Mouse (Mus musculus) embryonic stem cell, embryonic (primary cell): ENCODE results near the gene Wnt10a.

Source experiments
- CTCF ChIA-PET, 4 experiments: fragments of 300-600 bp in 2 of 4; fragments of 350-600 bp in 2 of 4; sonication (Branson Sonifier 250); formaldehyde crosslinking; loops; one replicate each; lab custom pipeline; 2022; ENCODE audit warnings: inconsistent platforms in 2 of 4; lab: Charles Lee
- POLR2A ChIA-PET, 4 experiments: fragments of 300-600 bp in 2 of 4; fragments of 350-600 bp in 2 of 4; sonication (Branson Sonifier 250); formaldehyde crosslinking; loops; one replicate each; lab custom pipeline; 2022; ENCODE audit warnings: antibody characterized with exemption in 4 of 4, inconsistent platforms in 1 of 4; lab: Charles Lee

Gene Wnt10a

DNA sequence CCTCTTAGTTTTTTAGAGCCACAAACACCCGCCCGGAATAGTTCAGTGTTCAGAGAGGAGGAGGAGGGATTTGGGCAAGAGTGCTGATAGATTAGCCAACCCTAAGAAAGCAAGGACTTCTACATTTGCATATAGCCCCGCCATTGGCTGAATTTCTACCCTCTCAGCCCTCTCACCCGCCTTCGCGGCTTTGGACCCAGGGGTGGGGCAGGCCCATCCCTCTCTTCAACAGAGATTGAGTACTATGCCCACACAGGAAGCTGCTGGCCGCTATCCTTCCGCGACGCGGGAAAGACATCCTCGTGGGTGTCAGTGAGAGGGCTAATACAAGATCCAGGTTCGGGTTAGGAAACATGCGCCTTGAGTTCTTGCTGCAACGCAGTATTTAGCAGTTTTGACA lies 18.2 kb upstream of the Wnt10a start:
- ChIA-PET CTCF (interaction anchor here (0.5 to 6.6 kb wide), 14 partner anchors 11 to 1900 kb away, joined by 3 to 74 read pairs (median 4); no protein-coding TSS in a partner anchor), POLR2A (interaction anchor here in 3 of 4 experiments (0.6 to 2.8 kb wide), 10 partner anchors 11 to 456 kb away, joined by 3 to 9 read pairs (median 4); partner anchors contain the start of genes Prkag3 (in 1 of the 3) and Wnt10a (in 1 of the 3))

- POLR2A ChIA-PET = interaction anchor here in 1 of 4 experiments (2.8 kb wide), 1 partner anchor 10 kb away, joined by 9 read pairs; no protein-coding TSS in a partner anchor
- CTCF ChIA-PET = interaction anchor here in 3 of 4 experiments (0.8 to 6.6 kb wide), 6 partner anchors 10 to 29 kb away, joined by 3 to 74 read pairs (median 4); no protein-coding TSS in a partner anchor
Measured at GRCm38 (mm10) chr1:74774062-74774461, 17.3 kb upstream of the Wnt10a start.

DNA sequence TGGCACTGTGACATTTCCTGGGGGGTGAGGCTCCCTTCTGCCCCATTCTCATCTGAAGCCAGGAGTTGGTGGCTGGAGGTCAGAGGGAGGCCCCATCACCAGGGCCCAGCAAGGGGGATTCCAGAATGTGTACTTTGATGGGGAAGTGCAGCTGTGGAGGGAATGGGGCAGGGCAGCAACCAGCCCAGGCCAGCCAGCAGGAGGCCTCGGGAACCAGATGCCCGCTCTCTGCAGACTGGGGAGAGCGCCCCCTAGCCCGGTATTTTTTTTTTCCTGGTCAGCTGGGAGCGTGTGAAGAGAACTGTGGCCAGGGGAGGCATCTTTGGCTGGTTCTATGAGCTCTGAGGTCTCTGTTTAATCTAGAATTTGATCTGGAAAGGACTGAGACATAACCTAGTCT lies 15.5 kb upstream of the Wnt10a start:
- ChIA-PET POLR2A (interaction anchor here (0.6 to 1.3 kb wide), 7 partner anchors 9 to 725 kb away, joined by 3 to 4 read pairs (median 3); partner anchors contain the start of gene Zfand2b (in 1 of the 4)), CTCF (interaction anchor here (0.6 to 6.6 kb wide), 32 partner anchors 8 to 823 kb away, joined by 3 to 74 read pairs (median 3); partner anchors contain the start of genes Bcs1l (in 1 of the 4), Cdk5r2 (in 1 of the 4) and Zfp142 (in 1 of the 4))

- CTCF ChIA-PET = interaction anchor here (0.5 to 1.4 kb wide), 6 partner anchors 9 to 497 kb away, joined by 3 to 8 read pairs (median 5); no protein-coding TSS in a partner anchor
- POLR2A ChIA-PET = interaction anchor here in 2 of 4 experiments (0.6 to 1.5 kb wide), 4 partner anchors 11 to 1110 kb away, joined by 3 to 5 read pairs (median 4); partner anchors contain the start of gene Gmppa (in 1 of the 2)
Measured at GRCm38 (mm10) chr1:74778934-74779486, 12.3 kb upstream of the Wnt10a start.

GRCm38 (mm10) chr1:74782045-74782444 lies 9.3 kb upstream of the Wnt10a start:
- ChIA-PET POLR2A (interaction anchor here in 1 of 4 experiments (1.3 to 2.9 kb wide), 3 partner anchors 10 to 18 kb away, joined by 3 to 11 read pairs (median 7); partner anchors contain the start of gene Wnt6), CTCF (interaction anchor here in 3 of 4 experiments (0.7 to 9.2 kb wide), 3 partner anchors 10 to 25 kb away, joined by 4 to 184 read pairs (median 16); partner anchors contain the start of gene Wnt6 (in 1 of the 3))

- POLR2A ChIA-PET = interaction anchor here in 3 of 4 experiments (0.6 to 2.9 kb wide), 8 partner anchors 10 to 271 kb away, joined by 3 to 11 read pairs (median 6); partner anchors contain the start of gene Wnt6 (in 1 of the 3)
- CTCF ChIA-PET = interaction anchor here (0.6 to 9.2 kb wide), 28 partner anchors 8 to 386 kb away, joined by 3 to 184 read pairs (median 4); partner anchors contain the start of genes Wnt6 (in 3 of the 4) and Cryba2 (in 1 of the 4)
Measured at GRCm38 (mm10) chr1:74783554-74783953, 7.8 kb upstream of the Wnt10a start.

DNA sequence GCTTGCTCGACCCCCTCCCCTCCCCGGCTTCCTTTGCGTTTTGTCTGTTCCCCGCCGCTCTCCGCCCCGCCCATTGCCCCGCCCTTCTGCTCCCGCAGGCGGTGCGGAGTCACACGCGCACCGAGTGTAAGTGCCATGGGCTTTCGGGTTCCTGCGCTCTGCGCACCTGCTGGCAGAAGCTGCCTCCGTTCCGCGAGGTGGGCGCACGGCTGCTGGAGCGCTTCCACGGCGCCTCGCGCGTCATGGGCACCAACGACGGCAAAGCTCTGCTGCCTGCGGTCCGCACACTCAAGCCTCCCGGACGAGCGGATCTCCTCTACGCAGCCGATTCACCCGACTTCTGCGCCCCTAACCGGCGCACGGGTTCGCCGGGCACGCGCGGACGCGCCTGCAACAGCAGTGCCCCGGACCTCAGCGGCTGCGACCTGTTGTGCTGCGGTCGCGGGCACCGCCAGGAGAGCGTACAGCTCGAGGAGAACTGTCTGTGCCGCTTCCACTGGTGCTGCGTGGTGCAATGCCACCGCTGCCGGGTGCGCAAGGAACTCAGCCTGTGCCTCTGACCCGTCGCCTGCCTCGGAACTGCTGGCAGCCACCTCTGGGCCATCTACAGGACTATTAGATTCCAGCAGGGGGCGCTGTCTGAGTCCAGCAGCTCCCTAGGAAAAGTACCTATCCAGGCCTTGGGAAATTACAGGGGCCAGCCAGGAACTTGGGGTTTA lies 7.1 kb upstream of the Wnt10a start:
- ChIA-PET CTCF (interaction anchor here (0.6 to 9.2 kb wide), 42 partner anchors 9 to 426 kb away, joined by 3 to 184 read pairs (median 4); partner anchors contain the start of genes Wnt6 (in 3 of the 4) and Cryba2 (in 1 of the 4)), POLR2A (interaction anchor here in 3 of 4 experiments (0.6 to 2.9 kb wide), 12 partner anchors 9 to 443 kb away, joined by 3 to 11 read pairs (median 4); partner anchors contain the start of gene Wnt6 (in 2 of the 3))

- ChIA-PET POLR2A (interaction anchor here in 3 of 4 experiments (0.6 to 2.2 kb wide), 15 partner anchors 9 to 557 kb away, joined by 3 to 15 read pairs (median 3); no protein-coding TSS in a partner anchor), CTCF (interaction anchor here (0.5 to 9.2 kb wide), 82 partner anchors 9 to 894 kb away, joined by 3 to 184 read pairs (median 4); partner anchors contain the start of genes Wnt6 (in 3 of the 4), Cdk5r2 (in 1 of the 4), Cryba2 (in 1 of the 4) and Rnf25 (in 1 of the 4))
Measured at GRCm38 (mm10) chr1:74787846-74788245, 3.5 kb upstream of the Wnt10a start.

DNA sequence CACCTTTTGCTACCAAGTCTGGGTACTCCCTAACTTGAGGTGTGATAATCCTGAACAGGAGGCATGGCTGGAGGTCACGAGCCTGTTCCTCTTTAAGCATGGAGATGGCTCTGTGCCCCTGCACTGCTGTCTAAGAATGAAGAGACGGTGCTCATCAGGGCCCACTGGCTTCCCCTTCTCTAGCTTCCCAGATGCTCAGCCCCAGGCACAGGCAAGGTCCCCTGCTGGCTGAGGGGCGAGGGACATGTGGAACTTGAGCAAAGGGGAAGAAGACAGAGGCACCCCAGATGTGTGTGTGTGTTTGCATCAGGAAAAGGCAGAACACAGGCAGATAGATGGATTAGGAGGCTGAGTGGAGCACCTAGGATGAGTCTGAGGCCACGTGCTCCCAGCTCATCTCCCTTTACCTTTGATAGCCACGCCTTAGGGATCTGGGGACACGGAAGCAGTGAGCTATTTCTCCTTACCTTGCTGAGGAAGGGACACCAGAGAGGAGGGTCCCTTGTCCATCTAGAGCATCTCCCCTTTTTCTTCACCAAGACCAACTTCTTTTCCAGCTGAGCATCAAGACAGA lies 2.6 kb upstream of the Wnt10a start:
- POLR2A ChIA-PET = interaction anchor here (0.9 to 2.2 kb wide), 11 partner anchors 12 to 111 kb away, joined by 3 to 15 read pairs (median 3); no protein-coding TSS in a partner anchor
- CTCF ChIA-PET = interaction anchor here (0.6 to 9.2 kb wide), 32 partner anchors 10 to 567 kb away, joined by 3 to 184 read pairs (median 8); partner anchors contain the start of gene Wnt6 (in 2 of the 4)

GRCm38 (mm10) chr1:74790095-74790494 lies 1.2 kb upstream of the Wnt10a start:
- ChIA-PET POLR2A (interaction anchor here in 3 of 4 experiments (0.8 to 1.3 kb wide), 4 partner anchors 13 to 19 kb away, joined by 3 to 5 read pairs (median 4); no protein-coding TSS in a partner anchor), CTCF (interaction anchor here in 3 of 4 experiments (0.6 to 4.3 kb wide), 12 partner anchors 10 to 103 kb away, joined by 3 to 73 read pairs (median 4); partner anchors contain the start of genes Cryba2 (in 1 of the 3) and Wnt6 (in 1 of the 3))

GRCm38 (mm10) chr1:74792831-74793660 lies 1.7 kb downstream of the Wnt10a start:
- CTCF ChIA-PET = interaction anchor here (0.6 to 3.8 kb wide), 11 partner anchors 9 to 250 kb away, joined by 3 to 23 read pairs (median 4); no protein-coding TSS in a partner anchor
- POLR2A ChIA-PET = interaction anchor here in 3 of 4 experiments (0.5 to 3.0 kb wide), 5 partner anchors 10 to 793 kb away, joined by 3 to 12 read pairs (median 5); no protein-coding TSS in a partner anchor

- ChIA-PET CTCF (interaction anchor here (0.5 to 3.5 kb wide), 11 partner anchors 8 to 229 kb away, joined by 3 to 20 read pairs (median 4); no protein-coding TSS in a partner anchor), POLR2A (interaction anchor here in 3 of 4 experiments (0.8 to 3.0 kb wide), 5 partner anchors 9 to 222 kb away, joined by 3 to 12 read pairs (median 4); no protein-coding TSS in a partner anchor)
Measured at GRCm38 (mm10) chr1:74794487-74795144, 3.3 kb downstream of the Wnt10a start.

DNA sequence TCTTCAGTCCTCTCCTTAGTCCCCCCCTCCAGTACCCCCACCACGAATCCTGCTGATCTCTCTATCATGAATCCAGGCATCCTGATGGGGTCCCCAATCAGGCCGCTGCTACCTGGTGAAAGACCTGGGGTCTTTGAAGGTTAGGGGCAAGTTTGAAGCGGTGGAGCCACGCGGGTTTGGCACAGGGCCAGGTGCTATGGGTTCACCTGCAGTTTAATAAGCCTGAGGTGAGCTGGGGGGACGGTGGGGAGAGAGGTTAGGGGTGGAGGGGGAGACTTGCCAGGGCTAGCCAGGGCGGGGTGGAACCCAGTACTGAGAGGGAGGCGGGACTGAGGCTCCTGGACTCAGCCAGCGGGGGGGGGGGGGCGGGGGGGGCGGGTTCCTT lies 3.8 kb downstream of the Wnt10a start:
- POLR2A ChIA-PET = interaction anchor here (0.7 to 3.0 kb wide), 7 partner anchors 8 to 414 kb away, joined by 3 to 12 read pairs (median 4); no protein-coding TSS in a partner anchor
- CTCF ChIA-PET = interaction anchor here (0.6 to 3.5 kb wide), 10 partner anchors 10 to 710 kb away, joined by 3 to 20 read pairs (median 4); no protein-coding TSS in a partner anchor

- ChIA-PET POLR2A (interaction anchor here in 2 of 4 experiments (0.6 to 1.7 kb wide), 3 partner anchors 10 to 486 kb away, joined by 3 to 5 read pairs (median 5); no protein-coding TSS in a partner anchor), CTCF (interaction anchor here (0.6 to 3.1 kb wide), 13 partner anchors 10 to 971 kb away, joined by 3 to 15 read pairs (median 4); no protein-coding TSS in a partner anchor)
Measured at GRCm38 (mm10) chr1:74797459-74797858, 6.1 kb downstream of the Wnt10a start.

- POLR2A ChIA-PET = interaction anchor here in 3 of 4 experiments (0.7 to 3.2 kb wide), 6 partner anchors 11 to 87 kb away, joined by 3 to 11 read pairs (median 4); partner anchors contain the start of gene Cyp27a1 (in 1 of the 3)
- CTCF ChIA-PET = interaction anchor here (0.6 to 3.9 kb wide), 19 partner anchors 9 to 745 kb away, joined by 3 to 28 read pairs (median 4); partner anchors contain the start of genes Cdk5r2 (in 1 of the 4), Ttll4 (in 1 of the 4), Wnt10a (in 1 of the 4) and Wnt6 (in 1 of the 4)
Measured at GRCm38 (mm10) chr1:74800424-74800888, 9.1 kb downstream of the Wnt10a start.
